Mouse (Mus musculus): ENCODE measurements around the gene Masp1.

Masp1 gene

DNA sequence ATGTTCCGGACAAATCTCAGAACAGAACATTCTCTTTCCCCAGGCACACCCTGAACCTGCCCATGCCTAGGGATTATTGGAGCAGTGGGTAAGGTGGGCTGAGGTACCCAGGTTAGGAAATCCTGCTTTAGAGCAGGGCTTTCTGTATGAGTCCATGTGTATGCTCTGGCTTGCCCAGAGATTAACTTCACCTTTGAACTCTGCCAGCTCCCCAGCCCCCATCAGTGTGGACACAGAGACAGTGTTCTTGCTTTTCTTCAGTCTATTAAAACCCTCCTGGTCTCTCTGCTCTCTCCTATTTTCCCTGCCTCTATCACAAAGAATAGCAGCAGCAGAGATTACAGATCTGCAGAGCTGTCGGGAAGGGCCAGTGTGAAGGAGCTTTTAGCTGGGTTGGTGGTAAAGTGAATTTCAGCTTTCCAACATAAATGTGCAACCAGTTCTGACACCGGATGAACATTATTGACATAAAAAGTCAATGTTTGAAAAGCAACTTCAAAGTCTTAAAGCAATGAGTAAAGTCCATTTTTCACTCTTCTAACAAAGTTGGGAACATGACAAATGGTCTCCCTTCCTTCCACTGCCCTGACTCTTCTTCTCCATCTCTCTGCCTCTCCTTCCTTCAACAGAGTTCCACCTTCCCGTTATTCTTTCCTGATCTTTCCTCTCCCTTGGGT, 56.8 kb downstream of the Masp1 start:
- DNase-seq (ENCODE audit: low read depth, low spot score), result no peak

DNA sequence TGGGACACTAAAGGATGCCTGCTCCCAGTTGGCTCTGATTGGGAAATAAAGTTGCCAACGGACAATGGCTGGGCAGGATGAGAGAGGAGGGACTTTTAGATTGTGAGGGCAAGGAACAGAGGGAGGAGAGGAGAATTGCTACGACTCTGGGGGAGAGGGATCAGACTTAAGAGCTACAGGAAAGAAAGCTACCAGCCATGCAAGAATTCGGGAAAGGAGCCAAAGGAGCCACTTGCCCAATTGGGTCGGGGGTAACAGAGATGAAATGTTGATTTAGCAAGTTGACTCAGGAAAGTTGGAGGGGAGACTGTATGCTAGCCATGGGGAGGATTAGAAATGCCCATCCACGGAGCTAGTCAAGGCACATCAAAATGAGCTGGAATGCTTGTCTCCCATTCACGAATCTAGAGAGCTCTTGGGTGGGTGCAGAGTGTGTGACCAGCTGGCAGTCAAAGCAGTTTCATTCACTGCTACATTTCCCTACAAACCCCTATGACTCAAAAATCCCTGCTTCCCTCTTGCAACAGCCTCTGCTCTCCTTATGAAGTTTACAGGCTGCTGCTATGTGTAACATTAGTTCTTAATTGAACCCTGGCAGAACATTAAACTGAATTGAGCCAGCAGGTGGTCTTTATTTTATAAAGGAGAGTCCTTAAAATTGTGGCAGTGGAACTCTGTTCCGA, 61.6 kb downstream of the Masp1 start:
- DNase-seq (ENCODE audit: low read depth, low spot score), result no peak

DNA sequence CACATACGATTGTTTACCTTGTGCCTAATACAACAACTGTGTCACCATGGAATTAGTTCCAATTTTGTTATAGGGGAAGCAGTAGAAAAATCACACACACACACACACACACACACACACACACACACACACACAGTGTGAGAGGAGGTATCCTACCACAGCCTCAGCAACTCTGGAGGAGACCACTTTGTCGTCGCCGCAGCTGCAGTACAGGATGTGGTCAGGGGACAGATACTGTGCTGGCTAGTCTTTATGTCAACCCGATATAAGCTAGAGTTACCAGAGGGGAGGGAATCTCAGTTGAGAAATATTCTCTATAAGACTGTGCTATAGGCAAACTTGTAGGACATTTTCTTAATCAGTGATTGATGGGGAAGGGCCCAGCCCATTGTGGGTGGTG, 63.3 kb downstream of the Masp1 start:
- DNase-seq (ENCODE audit: low read depth, low spot score), result no peak

DNA sequence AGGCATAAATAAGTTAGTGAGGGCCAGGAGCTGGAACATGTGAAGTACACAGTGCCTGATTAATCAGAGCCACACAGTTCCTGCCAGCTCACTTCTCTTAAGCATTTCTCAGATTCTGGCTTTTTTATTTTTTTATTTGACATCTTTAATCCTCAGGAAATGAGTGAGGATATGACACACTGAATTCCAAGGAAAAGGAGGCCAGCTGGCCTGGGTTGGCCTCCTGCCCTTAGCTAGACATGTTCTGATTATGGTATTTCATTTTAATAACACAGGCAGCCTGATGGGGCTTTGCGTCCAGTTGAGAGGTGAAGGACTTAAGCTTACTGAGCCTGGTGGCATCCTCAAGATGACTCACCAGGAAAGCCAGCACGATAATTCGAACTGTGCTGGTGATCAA, 64.1 kb downstream of the Masp1 start:
- DNase-seq (ENCODE audit: low read depth, low spot score), result no peak

DNA sequence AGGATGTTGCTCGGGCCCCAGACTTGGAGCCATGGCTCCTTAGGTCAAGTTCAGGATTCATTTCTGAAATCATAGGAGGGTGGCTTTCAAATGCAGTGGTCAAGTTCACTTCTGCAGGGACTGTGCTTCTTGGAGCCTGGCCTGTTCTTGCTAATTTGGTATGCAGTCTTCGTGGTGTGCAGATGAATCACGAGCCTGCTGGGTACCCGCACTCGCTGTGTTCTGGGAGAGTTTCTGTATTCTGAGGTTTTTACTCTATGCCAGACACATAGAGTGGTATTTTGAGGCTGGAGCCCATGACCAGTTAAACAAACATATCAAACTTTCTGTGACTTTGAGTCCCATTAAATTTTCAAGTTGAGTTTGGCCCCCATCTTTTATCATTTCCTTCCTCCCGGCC, 66.2 kb downstream of the Masp1 start:
- no peak for DNase-seq (ENCODE audit: low read depth, low spot score)

DNA sequence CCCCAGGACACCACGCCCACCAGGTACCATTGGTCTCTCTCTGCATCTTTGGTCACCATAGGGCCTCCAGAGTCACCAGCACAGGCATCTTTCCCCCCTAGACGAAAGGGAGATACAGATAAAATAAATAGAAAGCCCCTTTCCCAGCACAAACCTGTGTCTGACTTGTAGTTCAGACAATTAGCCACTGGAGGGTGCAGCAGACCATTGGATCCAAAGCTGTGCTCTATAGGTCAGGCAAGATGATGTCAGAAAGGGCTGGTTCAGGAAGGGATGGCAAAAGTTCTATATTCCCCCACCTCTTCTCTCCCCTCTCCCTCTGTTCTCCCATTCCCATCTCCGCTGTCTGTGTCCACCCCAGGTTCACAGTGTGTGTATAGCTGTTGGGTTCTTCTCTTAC, 68.1 kb downstream of the Masp1 start:
- peak; percentile 68 for DNase-seq (ENCODE audit: low read depth, low spot score)

DNA sequence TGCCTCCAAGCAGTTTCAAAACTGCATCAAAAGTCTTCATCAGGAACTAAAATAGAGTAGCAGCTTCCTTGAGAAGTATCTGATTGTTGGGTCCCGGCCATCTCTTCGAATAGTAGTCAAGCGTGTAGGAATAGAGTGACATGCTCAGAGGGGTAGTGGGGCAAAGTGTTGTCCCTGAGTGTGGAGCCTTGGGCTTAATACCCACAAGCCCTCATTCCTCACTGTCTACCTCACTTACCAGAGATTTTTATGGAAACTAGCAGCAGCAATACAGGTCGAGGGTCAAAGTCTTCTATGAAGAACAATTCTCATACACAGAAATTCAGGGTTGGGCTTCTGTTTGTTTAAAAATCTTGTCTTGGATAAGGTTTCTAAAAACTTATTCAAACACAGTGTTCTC, 69.8 kb downstream of the Masp1 start:
- no peak for DNase-seq (ENCODE audit: low read depth, low spot score)

DNA sequence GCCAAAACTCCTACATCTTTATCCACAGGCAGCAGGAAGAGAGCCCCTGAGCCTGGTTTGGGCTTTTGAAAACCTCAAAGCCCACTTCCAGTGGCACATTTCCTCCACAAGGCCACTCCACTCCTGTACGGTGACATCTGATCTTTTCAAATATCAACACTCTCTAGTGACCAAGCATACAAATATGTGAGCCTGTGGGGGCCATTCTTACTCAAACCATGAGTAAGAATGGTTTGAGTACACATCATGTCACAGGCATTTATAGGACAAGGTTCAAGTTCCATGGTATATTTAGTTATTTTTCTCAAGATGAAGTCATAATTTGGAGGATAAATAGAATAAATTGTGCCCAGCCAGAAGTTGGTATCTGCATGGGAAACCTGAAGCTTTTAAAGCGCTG, 70.7 kb downstream of the Masp1 start:
- DNase-seq (ENCODE audit: low read depth, low spot score), result no peak

DNA sequence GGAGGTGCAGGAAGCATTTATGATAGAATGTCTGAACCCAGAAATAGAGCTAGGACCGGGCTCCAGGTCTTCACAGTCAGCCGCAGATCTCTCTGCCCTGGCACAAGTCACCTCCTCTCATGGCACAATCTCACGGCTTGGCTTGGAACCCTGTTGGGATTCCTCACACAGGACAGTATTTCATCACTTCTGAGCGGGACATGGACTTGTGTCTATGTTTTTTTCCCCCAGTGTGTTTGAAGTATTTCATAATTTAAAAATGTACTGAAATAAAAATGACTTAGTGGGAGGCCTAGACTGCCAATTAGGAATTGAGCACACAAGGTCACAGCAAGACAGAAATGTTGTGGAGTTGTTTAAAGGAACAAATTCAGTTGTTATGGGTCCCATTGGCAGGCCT, 76.4 kb downstream of the Masp1 start:
- no peak for DNase-seq (ENCODE audit: low read depth, low spot score)

DNA sequence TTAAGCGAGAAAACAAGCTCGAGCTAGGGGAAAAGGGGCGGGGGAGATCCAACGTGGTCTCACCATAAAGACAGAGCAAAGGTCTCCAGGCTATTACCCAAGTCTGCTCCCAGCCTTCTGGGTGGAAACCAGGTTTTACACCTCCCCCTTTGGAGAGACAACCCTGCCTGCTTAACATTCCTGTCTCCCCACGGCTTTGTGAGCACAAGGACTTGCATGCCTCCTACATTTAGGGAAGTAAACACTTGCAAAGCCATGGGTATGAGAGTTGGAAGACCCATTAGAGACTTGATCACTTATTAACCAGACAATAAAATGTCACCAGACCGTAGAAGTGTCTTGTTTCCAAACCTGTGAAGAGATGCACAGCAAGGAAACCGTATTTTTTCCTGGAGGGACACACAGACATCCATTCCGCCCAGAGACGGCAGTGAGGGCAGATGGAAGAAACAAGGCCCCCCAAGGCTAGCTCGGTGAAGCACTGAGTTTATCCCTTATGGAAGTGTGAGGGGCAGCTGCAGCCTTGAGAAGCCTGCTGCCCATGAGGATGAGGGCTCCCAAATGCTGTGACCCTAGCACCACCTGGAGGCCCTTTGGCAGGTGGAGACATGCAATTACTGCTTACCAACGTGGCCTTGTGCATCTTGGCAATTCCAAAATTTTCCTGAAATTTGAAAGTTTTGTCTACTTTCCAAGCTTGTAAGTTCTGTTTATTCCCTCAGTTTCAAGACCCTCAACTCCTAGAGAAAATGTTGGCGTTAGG, 83.0 kb downstream of the Masp1 start:
- no peak for DNase-seq (ENCODE audit: low read depth, low spot score)

DNA sequence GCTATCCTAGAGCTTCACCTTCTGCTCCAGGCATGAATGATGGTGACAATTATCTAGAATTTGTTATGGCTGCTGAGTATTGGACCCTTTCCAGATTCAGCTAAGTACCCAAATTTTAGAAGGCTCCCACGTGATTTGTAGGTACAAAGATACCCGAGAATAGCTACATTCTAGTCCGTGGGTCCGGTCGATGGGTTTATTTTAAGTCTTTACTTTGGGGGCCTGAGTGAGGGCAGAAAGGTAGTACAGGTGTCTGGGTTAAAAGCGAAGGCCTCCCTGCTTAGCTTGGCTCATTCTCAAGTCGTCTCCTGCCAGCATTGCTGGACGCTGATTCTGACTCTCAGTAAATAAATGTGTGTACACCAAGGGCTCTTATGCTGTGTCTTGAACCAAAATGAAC, 90.6 kb downstream of the Masp1 start:
- no peak for DNase-seq (ENCODE audit: low read depth, low spot score)

DNA sequence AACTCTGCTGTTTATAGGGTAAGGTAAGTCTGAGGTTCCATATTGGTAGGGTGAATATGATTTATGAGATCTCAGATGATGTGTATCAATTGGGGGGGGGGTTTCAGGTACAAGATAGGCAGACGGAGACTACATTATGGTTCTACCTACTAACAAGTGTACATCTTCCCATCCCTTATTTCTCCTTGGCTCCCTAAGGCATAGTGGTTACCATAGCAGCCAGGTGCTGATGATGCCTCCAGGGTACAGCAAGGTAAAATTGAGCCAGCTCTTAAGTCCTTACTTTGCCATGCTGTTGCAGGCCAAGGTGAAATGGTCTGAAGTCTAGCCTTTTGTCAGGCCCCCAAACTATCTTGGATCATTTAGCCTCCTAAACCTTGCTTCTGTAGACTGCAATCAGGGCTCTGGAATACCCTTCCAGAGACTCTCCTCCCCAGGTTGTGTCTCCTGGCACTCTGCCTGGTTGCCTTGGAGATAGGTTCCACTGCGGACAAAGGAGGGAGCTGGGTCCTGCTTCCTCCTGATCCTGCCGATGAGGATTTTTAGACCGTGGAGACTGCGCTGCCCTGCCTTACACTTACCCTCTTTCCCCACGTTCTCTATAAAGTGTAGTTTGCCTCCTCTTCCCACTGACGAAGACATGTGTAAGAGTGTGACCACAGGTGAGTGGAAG, 91.8 kb downstream of the Masp1 start, which contains the start of gene Rtp1:
TSS of gene Rtp1 (plus strand) at position 487 of the 673 bp plus-strand sequence.
- no peak for DNase-seq (ENCODE audit: low read depth, low spot score)

DNA sequence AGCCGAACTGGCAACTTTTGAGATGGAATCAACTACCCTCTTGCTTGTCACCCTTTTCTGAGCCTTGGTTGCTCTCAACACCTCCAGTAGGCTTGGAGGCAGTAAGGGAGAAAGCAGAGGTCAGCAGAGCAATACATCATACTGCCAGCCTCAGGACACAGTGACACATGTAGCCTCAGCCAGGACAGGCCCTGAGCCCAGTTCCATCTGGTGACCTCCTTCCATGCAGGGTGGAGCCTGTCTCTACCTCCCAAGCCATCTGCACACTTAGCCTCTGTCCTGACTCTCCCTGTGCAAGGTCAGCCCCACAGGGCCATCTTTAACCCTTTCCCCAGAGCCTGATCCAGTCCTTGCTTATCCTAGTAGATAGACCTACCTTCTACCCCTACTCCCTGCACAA, 92.9 kb downstream of the Masp1 start:
- no peak for DNase-seq (ENCODE audit: low read depth, low spot score)

DNA sequence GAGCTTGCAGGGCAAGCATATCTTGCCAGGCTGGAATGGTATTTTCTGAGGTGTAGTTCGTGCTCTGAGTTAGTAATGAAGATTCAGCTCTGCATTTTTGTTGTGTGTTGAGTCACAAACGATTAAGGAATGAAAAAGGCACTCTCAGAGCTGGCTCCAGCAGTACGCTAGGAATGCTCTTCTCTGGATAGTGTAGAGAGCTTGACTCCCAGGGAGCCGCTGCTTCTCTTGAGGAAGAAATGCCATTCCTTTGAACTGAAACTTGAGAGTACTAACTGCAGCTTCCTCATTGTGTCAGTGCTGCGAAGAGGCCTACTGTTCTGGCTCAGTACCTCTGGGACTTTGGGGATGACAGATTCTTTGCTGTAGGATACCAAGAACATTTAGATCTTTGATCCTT, 96.8 kb downstream of the Masp1 start:
- DNase-seq (ENCODE audit: low read depth, low spot score), result no peak

DNA sequence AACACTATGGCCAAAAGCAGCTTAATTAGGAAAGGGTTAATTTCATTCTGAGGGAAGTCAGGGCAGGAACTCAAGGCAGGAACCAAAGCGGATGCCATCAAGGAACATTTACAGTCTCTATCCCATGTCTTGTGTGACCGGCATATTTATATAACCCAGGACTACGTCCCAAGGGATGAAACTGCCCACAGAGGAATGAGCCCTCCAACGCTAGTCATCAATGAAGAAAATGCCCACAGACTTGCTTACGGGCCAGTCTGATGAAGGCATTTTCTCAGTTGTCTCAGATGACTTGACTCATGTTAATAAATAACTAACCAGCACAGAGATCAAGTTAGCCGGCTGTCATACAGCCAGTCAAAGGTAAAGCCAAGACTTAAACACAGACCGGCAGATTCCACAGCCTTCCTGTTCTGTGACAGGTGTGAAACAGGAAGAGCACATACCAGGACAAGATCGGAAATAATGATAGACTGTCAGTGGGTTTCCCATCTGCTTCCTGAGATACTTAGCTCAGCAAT, 101.0 kb downstream of the Masp1 start:
- no peak for DNase-seq (ENCODE audit: low read depth, low spot score)

DNA sequence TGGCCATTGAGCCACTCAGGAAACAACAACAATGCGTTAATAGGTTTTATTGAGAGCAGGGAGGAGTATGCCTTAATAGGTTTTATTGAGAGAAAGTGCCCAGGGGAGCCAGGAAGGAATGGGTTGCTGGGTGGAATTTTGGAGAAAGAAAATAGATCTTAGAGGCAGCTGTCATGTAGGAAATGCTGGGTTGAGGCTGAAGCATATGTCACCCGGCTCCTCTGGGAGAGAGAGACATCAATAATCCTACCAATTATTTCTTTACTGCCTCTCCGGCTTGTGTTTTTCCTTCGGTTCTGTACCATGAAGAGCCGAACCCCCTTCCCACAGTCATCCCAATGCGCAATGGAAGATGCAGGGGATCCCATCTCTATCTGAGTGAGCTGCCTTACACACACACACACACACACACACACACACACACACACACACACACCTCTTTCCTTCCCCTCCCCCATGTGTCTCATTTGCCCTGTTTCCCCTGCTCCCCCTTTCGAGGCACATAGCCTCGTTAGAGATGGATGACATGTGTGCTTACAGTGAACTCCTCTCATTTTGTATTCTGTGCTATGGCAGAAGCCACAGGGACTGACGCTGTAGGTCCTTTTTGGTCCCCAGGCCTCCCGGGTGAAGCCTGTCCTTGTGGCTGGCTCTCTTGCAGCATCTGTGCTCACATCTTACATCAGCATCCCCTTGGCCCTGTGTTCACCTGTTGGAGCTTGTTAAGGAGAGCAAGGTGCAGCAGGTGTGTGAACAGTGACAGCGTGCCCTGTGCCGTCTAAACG, 103.0 kb downstream of the Masp1 start:
- no peak for DNase-seq (ENCODE audit: low read depth, low spot score)

DNA sequence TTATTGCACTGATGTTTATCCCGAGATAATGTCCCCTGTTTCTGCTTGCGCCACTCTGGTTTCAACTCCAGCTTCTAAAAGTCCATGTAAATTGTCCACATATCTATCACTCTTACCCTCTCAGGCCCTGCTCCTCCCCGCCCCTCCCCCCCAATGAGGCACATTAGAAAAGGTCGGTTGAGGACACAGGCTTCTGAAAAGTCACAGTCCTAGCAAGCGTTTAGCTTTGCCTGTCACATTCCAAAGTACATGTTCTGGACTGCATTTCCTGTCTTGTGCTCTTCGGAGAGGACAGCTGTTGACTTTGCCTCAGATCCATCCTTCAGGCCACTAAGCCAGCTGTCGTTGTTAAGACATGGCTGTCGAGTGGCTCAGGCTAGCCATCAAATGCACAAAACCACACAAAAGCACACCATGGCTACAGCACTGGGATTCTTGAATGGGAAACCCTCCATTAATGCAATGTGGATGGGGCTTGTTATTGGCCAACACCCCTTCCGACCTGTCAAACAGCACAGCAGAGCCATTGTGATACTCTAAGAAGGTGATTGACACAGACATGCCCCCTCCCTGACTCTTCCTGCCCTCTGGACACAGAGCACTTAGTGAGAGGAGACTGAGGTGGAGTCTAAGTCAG, 103.8 kb downstream of the Masp1 start:
- DNase-seq (ENCODE audit: low read depth, low spot score), result no peak

DNA sequence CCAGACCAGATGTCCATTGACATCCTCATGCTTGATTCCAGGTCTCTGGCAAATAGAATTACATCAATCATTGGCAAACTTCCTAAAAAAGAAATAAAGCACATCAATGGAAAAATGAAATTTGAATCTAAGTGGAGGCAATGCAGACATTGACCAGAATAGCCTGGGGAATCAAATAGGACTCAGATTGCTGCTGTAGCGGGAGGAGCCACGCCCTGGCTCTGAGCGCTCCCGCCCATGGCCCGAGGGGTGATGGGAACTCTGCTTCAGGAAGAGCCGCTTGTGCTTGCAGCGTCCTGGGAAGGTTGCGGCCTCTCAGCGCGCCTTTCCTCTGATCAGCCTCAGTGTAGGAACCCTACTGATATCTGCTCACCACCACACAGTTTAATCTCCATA, 104.4 kb downstream of the Masp1 start:
- no peak for DNase-seq (ENCODE audit: low read depth, low spot score)

DNA sequence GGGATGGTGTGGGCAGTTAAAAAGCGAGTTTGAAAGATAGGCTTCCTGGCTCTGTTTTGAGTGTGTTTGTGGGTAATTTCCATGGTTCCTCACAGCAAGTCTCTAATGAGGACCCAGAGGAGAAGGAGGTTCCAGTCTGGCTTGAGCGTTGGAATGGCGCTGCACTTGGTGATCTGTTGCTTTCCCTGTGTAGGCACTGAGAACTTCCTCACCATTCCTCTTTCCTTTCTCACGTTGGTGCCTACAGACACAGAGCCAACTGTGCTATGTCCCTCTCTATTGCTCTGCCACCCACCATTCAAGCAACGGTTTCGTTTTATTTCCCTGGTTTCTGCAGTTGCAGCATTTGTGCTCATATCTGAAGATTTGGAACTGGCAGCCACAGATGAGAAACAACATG, 107.7 kb downstream of the Masp1 start:
- DNase-seq (ENCODE audit: low read depth, low spot score), result no peak

DNA sequence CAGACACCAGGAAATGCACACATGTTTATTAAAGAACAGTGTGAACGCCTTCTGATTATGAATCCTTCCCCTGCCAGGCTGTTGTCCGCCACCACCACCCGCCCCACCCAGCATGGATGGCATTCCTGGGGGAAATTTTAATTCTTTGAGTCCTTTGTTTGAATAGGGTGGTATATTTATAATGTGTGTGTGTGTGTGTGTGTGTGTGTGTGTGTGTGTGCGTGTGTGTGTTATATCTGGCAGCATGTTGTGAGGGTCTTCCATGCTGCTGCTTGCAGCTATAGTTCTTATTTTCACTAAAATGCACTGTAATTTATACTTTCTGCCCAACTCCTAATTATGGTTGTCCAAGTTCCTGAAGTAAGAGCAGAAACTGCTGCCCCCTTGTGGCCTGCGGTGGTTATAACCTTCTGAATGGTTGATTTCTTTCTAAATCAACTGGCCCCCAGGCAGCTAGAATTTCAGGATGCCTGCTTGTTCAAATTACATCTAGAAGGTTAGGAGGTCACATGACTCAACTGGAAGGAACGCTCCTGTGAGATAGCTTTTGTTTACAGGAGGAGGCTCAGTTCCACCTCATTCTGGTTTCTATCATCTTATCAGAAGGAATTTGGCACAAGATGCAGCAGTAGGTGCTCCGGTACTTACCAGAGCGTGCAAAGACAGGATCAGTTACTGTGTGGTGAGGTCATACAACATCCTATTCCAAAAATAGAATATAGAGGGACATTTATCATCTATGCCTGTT, 117.4 kb downstream of the Masp1 start:
- DNase-seq (ENCODE audit: low read depth, low spot score), result peak; percentile 87

Data from forelimb bud, embryonic 11.5 days (tissue).